Mouse (Mus musculus) cerebellum, adult 2 months (tissue): ENCODE data around the gene Clasp2. TPM values are rescaled to one million over a fixed set of nuclear protein-coding genes. Genes with fewer than 3 reads are reported as not detected.
A peak's percentile ranks its signal among the peaks of the same experiment; 100 is the strongest.

ENCODE experiments used
- DNase-seq, 2 experiments: peaks; one replicate each; pipeline ENCODE4 v3.0.0; 2021
- H3K27ac ChIP-seq: fragments of 200-500 bp; 2 replicates; pipeline ENCODE4 v1.5.1; 2012; ENCODE audit warnings: low read length, control low read depth, inconsistent platforms; ENCODE audit not compliant: insufficient read depth
- H3K27me3 ChIP-seq: fragments of 200-500 bp; 2 replicates; pipeline ENCODE4 v1.6.1; 2012; ENCODE audit warnings: inconsistent platforms, mild to moderate bottlenecking, low read length, moderate library complexity; ENCODE audit not compliant: control insufficient read depth, insufficient read depth
- H3K4me1 ChIP-seq: fragments of 200-500 bp; 2 replicates; pipeline ENCODE4 v1.6.1; 2011; ENCODE audit warnings: low read length; ENCODE audit not compliant: control insufficient read depth, insufficient read depth
- H3K4me3 ChIP-seq: fragments of 200-500 bp; replicated peaks from 2 replicates; pipeline ENCODE3; 2011; ENCODE audit warnings: mild to moderate bottlenecking, low read depth, low read length, control low read depth; ENCODE audit not compliant: insufficient read depth
- CTCF ChIP-seq: fragments of 200-500 bp; IDR thresholded peaks from 2 replicates; pipeline ENCODE4 v1.5.1; 2011; ENCODE audit warnings: low read depth, mild to moderate bottlenecking, control low read depth, low read length, moderate library complexity, borderline replicate concordance; ENCODE audit not compliant: insufficient read depth
- POLR2A ChIP-seq: fragments of 200-500 bp; IDR thresholded peaks from 2 replicates; pipeline ENCODE4 v1.6.1; 2011; ENCODE audit warnings: low read length, control low read depth, borderline replicate concordance; ENCODE audit not compliant: insufficient read depth
- WGBS: fragments of 180-500 bp; shearing (Covaris S2); methylation state at CpG from one replicate; pipeline ENCODE4 v1.1.7; 2018; 5-methylcytosine and 5-hydroxymethylcytosine counted together
- polyA plus RNA-seq: library from polyadenylated mRNA; depleted of rRNA; stranded (reverse); fragments of >200 nt; gene quantifications from 2 replicates; pipeline ENCODE4 v1.2.3, GENCODE M21; 2012

Clasp2 gene
- polyA plus RNA-seq, 1 experiment: 145 TPM

DNA sequence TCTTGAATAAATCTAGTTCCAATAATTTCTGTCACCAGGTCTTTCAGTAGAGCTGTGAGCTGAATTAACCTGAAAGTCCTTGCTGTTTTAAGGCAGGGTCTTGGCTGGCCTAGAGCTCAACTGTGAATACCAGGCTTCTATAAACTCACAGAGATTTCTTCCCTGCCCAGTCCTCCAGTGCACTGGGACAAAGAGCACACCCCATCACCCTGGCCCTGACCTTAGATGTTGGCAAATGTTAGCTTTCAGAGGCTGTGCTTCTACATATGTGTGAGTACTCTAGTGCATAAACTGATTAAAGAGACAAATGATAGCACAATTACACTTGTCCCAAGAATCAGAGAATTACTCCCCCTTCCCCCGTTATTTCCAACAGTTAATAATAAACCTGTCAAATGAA lies 188.4 kb downstream of the Clasp2 start:
- Histone ChIP-seq H3K27me3 (no peaks in the 10 kb centered on the region), H3K4me1 (no peaks in the 10 kb centered on the region), H3K4me3 (no peak overlapping the region), H3K27ac (no peak overlapping the region)
- TF ChIP-seq POLR2A (no peak), CTCF (no peak)
- 76% methylated on average over 1 of the region's 1 CpGs for WGBS
- no peak for DNase-seq

DNA sequence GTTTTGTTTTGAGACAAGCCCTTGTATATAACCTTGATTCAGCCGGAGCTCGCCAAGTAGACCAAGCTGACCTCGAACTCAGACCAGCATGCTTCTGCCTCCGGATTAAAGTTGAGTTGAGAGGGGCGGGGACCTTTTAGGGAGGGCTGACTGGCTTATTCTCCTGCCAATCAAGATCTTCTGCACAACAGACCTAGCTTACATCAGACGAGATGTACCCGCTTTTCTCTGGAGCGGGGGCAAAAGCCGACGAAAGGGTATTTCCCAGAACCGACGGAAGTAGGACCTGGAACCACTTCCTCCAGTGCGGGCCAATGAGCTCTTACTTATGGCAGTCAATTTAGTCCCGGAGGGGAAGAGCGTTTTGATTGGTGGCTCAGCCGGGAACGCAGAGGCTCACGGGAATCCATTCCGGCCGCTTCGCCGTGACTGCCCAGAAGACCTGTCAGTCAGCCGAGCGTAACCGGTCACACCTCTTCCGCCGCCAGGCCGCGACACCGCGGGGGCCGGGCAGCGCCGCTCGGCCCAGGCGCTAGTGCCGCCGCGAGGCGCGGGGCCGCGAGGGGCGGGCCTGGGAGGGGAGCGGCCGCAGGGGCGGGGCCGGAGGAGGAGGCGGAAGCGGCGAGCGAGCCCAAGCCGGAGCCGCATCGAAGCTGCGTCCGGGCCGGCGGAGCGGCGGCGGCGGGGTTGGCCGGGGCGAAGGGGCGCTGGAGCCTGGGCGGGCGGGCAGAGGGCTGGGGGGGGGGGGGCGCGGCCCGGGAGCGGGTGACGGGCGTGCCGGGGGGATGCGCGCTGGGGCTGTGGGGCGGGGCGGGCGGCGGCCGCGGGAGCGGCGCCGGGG lies 189.5 kb downstream of the Clasp2 start, which contains the start of gene Ubp1:
Gene Ubp1, plus strand, starts transcription at position 401 of the 841 bp plus-strand sequence.
- TF ChIP-seq CTCF: no peak
- no peak for TF ChIP-seq POLR2A
- no peaks in the 10 kb centered on the region for H3K4me1 ChIP-seq
- H3K4me3 ChIP-seq: peak within 1 kb of the TSS; percentile 74
- peak; percentile 95 to 99 for DNase-seq
- no peaks in the 10 kb centered on the region for H3K27me3 ChIP-seq
- under 1% methylated on average over 37 of the region's 86 CpGs for WGBS
- H3K27ac ChIP-seq: peak within 1 kb of the TSS; percentile 60

DNA sequence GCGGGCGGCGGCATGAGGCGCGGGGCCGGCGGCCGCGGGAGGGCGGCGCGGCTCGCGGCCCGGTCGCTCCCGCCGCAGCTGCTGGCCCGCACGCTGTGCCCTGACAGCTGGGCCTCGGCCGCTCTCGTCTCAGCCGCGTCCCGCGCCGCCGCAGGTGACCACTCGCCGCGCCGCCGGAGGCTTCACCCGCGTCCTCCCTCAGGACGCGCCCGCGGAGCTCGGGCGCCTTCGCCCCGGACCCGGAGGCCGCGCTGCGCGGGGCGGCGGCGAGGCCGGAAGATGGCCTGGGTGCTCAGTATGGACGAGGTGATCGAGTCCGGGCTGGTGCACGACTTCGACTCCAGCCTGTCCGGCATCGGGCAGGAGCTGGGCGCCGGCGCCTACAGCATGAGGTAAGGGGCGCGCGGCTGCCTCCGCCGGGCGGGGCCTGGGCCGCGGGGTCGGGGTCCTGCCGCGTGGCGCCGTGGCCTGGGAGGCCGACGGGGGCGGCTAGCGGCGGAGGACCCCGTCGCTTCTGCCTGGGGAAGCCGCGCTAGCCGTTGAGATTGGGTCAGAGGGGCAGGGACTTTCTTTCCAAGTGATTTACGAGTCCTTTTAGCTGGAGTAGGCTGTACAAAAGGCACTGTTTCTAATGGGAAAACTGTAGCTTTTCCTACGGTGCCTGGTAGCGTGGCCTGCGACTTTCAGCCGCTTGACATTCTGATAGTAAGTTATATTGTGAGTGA lies 190.3 kb downstream of the Clasp2 start:
- Histone ChIP-seq H3K27me3 (no peaks in the 10 kb centered on the region), H3K4me3 (peak overlapping the region; percentile 74), H3K27ac (peak overlapping the region; percentile 23; the same call in 1 of the 2 replicates), H3K4me1 (no peaks in the 10 kb centered on the region; the same call in 1 of the 2 replicates)
- WGBS: under 1% methylated on average over 69 of the region's 91 CpGs
- DNase-seq: peak; percentile 50 to 56
- TF ChIP-seq POLR2A: no peak
- TF ChIP-seq CTCF: no peak

DNA sequence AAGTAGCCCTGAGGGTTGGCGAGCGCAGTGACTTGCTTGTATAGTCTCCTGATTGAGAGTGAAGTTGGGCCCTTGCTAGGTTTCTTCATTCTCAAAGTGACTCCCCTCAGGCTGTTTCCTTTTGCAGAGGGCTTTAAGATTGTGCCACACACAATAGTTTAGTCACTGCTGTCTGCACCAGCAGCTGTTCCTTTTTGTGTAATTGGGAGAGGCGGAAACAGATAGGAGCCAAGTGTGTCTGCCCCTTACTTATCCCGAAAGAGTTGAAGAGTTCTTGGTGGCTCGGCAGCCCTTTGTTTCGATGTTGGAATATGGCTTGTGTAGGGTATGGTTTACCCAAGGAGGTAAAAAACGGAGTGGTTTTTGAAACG lies 190.8 kb downstream of the Clasp2 start:
- Histone ChIP-seq H3K27me3 (no peaks in the 10 kb centered on the region), H3K4me1 (no peaks in the 10 kb centered on the region; the same call in 1 of the 2 replicates), H3K4me3 (peak overlapping the region; percentile 74), H3K27ac (no peak overlapping the region)
- TF ChIP-seq CTCF: no peak
- no peak for TF ChIP-seq POLR2A
- 2% methylated on average over 8 of the region's 8 CpGs for WGBS
- no peak for DNase-seq

DNA sequence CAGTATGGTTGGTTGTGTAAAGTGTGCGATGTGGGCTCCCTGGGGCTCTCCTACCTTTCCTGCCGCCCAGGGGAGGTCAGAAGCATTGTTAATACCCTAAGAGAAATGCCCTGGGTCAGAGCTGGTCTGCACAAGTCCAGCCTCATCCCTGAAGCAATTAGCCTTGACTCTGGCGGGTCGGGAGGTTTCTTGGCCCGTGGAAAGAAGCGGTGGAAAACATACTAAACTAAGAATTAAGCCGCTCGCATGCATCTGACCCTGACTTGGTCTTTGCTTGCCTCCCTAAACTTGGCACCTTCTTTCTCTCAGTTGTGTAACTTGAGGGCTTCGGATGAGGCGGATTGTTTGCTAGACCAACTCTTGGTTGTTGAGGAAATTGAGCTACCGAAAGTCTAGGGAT lies 191.2 kb downstream of the Clasp2 start:
- no peak overlapping the region for H3K27ac ChIP-seq
- WGBS: 10% methylated on average over 11 of the region's 11 CpGs
- TF ChIP-seq CTCF: no peak
- TF ChIP-seq POLR2A: no peak
- no peaks in the 10 kb centered on the region for H3K27me3 ChIP-seq
- no peaks in the 10 kb centered on the region; the same call in 1 of the 2 replicates for H3K4me1 ChIP-seq
- H3K4me3 ChIP-seq: peak overlapping the region; percentile 74
- no peak for DNase-seq

DNA sequence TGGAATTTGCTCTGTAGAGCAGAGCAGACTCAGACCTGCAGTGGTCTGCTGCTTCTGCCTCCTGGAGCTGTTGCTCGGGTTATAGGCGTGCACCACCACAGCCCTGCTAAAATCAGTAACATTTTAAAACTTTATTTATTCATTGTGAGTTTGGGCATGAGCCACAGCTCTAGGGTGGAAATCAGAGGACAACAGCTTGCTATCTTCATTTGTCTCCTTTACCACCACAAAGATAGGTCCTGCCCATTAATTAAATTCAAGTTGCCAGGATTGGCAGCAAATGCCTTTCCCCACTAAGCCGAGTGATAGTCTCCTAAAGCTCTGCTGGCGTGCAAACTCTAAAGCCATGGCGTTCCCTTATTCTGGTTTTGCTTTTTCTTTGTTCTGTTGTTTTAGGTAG lies 194.4 kb downstream of the Clasp2 start:
- Histone ChIP-seq H3K4me3 (no peak overlapping the region), H3K27me3 (no peaks in the 10 kb centered on the region), H3K27ac (no peak overlapping the region), H3K4me1 (peaks cover 12% of the 10 kb centered on the region)
- TF ChIP-seq CTCF: no peak
- TF ChIP-seq POLR2A: no peak
- 27% methylated on average over 5 of the region's 5 CpGs for WGBS
- DNase-seq: no peak

GRCm38 (mm10) chr9:113939063-113939850 lies 198.0 kb downstream of the Clasp2 start:
- peak overlapping the region; percentile 44 for H3K27ac ChIP-seq
- 41% methylated on average over 9 of the region's 9 CpGs for WGBS
- H3K4me1 ChIP-seq: peaks cover 18% of the 10 kb centered on the region
- DNase-seq: peak; percentile 55 to 73
- no peak for TF ChIP-seq POLR2A
- no peak for TF ChIP-seq CTCF
- H3K4me3 ChIP-seq: no peak overlapping the region
- H3K27me3 ChIP-seq: no peaks in the 10 kb centered on the region
